19 mouse cellular contexts compared by ENCODE assay signal in genomic region chr3:115562735-115563134, GRCm38 (mm10).
"Had no signal": no experiment of that assay in that cellular context is flagged by ENCODE, and none has a peak within 500 bp of the region (broad histone marks: within the 10 kb centered on the region; RNA-seq: fewer than 3 reads in every experiment).

No protein-coding gene starts in this region.

- H3K4me1 ChIP-seq: midbrain, embryonic 10.5 days; midbrain, embryonic 12.5 days; neural tube, embryonic 13.5 days; neural tube, embryonic 15.5 days had no signal

- DNase-seq: lung, adult 18-20 months; lung, embryonic 14.5 days; lung, postnatal 10 days; lung, postnatal 4 days; midbrain, embryonic 14.5 days; retina, postnatal 1 day; right cerebral cortex, adult 18-20 months; right cerebral cortex, postnatal 25 days; right cerebral cortex, postnatal 4 days; spleen, adult 18-20 months; thymus, adult 18-20 months; thymus, postnatal 14 days; thymus, postnatal 36 days had no signal

- H3K27me3 ChIP-seq: midbrain, embryonic 12.5 days; neural tube, embryonic 13.5 days; neural tube, embryonic 15.5 days had no signal

- H3K4me3 ChIP-seq: midbrain, embryonic 10.5 days; midbrain, embryonic 12.5 days; myocyte; neural tube, embryonic 13.5 days; neural tube, embryonic 15.5 days had no signal

- ATAC-seq: midbrain, embryonic 16.5 days had no signal

- H3K9ac ChIP-seq: lung, embryonic 14.5 days; midbrain, embryonic 12.5 days; neural tube, embryonic 13.5 days; neural tube, embryonic 15.5 days had no signal

- H3K4me2 ChIP-seq: lung, embryonic 14.5 days; midbrain, embryonic 12.5 days; neural tube, embryonic 13.5 days; neural tube, embryonic 15.5 days had no signal

- H3K27ac ChIP-seq: midbrain, embryonic 10.5 days; midbrain, embryonic 12.5 days; neural tube, embryonic 13.5 days; neural tube, embryonic 15.5 days had no signal

- H3K36me3 ChIP-seq: midbrain, embryonic 10.5 days; midbrain, embryonic 12.5 days; neural tube, embryonic 13.5 days; neural tube, embryonic 15.5 days had no signal

- H3K9me3 ChIP-seq: midbrain, embryonic 10.5 days; midbrain, embryonic 12.5 days; neural tube, embryonic 13.5 days; neural tube, embryonic 15.5 days had no signal
